Mouse (Mus musculus): ENCODE measurements around the gene 4930579F01Rik. TPM values are rescaled to one million over a fixed set of nuclear protein-coding genes. Genes with fewer than 3 reads are reported as not detected.

Gene 4930579F01Rik
- polyA plus RNA-seq, 1 experiment = not detected

DNA sequence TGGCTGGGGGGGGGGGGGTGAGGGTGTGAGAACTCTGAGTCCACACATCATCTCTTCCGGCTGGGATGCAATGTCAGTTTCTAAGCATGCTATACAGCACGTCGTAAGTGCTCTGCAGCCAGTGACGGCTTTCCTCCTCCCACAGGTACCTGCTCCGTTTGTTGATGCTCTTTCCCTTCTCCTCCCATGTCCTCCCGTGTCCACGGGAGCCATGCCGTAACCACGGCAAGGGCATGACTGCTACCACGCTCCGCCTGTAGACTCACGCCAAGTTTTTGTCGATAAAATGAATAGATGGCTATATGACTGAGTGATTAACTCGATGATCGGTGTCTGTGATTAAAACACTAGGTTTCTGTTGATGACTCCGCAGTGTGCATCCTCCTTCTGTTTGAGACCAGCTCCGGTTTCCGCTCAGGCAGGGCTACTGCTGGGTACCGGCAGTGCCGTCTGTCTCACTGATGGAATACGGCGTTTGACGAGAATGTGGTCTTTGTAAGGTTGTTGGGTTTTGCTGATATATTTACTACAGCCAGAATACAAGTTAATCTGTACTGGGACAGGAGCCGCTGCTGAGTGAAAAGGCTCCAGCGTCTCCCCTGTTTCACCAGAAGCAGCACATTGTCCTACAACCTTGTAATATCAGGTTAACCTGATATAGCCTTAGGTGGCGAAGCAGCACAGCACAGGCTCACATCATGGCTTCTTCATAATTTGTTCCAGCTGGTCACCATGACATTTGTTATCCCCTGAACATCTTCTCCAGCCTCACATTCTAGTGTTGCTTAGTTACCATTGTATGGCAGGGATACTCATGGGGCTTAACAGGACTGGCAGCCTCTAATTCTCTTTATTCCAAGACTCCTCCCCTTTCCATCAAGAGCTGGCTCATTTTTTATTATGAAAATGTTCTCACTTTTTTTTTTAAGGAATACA lies 7.4 kb downstream of the 4930579F01Rik start:
- 90% methylated on average over 26 of the region's 26 CpGs for WGBS
- no peaks in the 10 kb centered on the region for H3K4me1 ChIP-seq (ENCODE audit: control insufficient read depth, insufficient read depth, low read length)
- H3K4me3 ChIP-seq (replicated peaks; ENCODE audit: control insufficient read depth, low read depth, low read length) = no peak overlapping the region
- TF ChIP-seq POLR2A (IDR thresholded peaks at IDR 0.05; ENCODE audit: borderline replicate concordance, control insufficient read depth, low read depth, low read length) (no peak), CTCF (IDR thresholded peaks at IDR 0.05; ENCODE audit: control insufficient read depth, insufficient read depth, low read length) (no peak)
- no peak overlapping the region for H3K27ac ChIP-seq (ENCODE audit: control insufficient read depth, insufficient read depth, low read depth, low read length, poor library complexity)

DNA sequence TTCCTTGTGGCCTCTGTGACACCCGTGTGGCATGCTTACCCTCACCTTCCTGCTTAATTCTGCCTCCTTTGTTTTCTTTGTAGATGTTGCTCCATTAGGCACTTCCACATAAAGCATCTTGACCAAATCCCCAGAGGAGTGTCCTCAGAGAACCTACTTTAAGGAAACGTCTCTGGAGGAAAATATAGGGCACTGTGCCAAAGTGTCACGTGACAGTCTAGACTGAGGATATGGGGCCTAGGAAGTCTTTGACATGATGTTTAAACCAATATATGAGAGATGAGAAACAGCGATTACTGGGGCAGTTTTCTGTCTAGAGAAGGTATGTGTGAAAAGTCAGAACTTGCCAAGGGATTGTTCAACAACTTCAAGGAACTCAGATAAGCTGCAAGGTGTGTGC lies 8.3 kb downstream of the 4930579F01Rik start:
- H3K27ac ChIP-seq (ENCODE audit: control insufficient read depth, insufficient read depth, low read depth, low read length, poor library complexity) = no peak overlapping the region
- TF ChIP-seq POLR2A (IDR thresholded peaks at IDR 0.05; ENCODE audit: borderline replicate concordance, control insufficient read depth, low read depth, low read length) = no peak
- no peak for TF ChIP-seq CTCF (IDR thresholded peaks at IDR 0.05; ENCODE audit: control insufficient read depth, insufficient read depth, low read length)
- H3K4me3 ChIP-seq (replicated peaks; ENCODE audit: control insufficient read depth, low read depth, low read length) = no peak overlapping the region
- H3K4me1 ChIP-seq (ENCODE audit: control insufficient read depth, insufficient read depth, low read length) = no peaks in the 10 kb centered on the region
- 57% methylated on average over 4 of the region's 4 CpGs for WGBS

DNA sequence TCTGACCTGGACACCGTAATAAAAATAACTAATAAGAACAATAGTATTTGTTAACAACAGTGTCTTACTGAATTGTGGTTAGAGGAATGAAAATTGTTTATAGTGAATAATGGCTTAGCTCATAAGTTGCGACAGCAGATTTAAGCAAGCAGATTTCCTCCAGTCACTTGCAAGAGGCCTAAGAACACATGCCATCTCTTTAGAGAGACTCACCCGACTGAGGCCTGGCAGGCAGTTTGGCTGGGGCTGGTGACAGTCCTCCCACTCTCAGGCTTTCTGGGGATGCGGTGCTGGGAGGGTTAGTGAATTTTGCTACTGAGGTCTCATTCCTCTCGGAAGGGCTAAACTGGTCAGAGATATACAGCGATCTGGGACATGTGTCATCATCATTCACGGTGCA lies 10.3 kb downstream of the 4930579F01Rik start:
- WGBS = 79% methylated on average over 7 of the region's 7 CpGs
- TF ChIP-seq CTCF (IDR thresholded peaks at IDR 0.05; ENCODE audit: control insufficient read depth, insufficient read depth, low read length) = no peak
- TF ChIP-seq POLR2A (IDR thresholded peaks at IDR 0.05; ENCODE audit: borderline replicate concordance, control insufficient read depth, low read depth, low read length) = no peak
- Histone ChIP-seq H3K4me3 (replicated peaks; ENCODE audit: control insufficient read depth, low read depth, low read length) (no peak overlapping the region), H3K27ac (ENCODE audit: control insufficient read depth, insufficient read depth, low read depth, low read length, poor library complexity) (no peak overlapping the region), H3K4me1 (ENCODE audit: control insufficient read depth, insufficient read depth, low read length) (no peaks in the 10 kb centered on the region)

DNA sequence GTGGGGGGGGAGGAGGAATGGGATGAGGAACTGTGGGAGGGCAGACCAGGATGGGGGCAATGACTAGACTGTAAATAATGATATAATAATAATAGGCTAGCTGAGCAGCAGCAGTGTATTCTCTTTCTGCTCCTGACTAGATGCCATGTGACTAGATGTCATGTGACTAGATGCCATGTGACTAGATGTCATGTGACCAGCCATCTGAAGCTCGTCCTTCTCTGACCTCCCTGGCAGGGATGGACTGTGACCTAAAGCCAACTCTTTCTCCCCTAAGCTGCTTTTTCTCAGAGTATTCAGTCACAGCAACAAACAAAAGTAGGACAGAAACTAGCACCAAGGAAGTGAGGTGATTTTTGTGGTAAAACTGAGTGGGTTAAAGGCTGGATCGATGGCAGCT lies 11.6 kb downstream of the 4930579F01Rik start:
- 74% methylated on average over 2 of the region's 2 CpGs for WGBS
- Histone ChIP-seq H3K27ac (ENCODE audit: control insufficient read depth, insufficient read depth, low read depth, low read length, poor library complexity) (no peak overlapping the region), H3K4me3 (replicated peaks; ENCODE audit: control insufficient read depth, low read depth, low read length) (no peak overlapping the region), H3K4me1 (ENCODE audit: control insufficient read depth, insufficient read depth, low read length) (no peaks in the 10 kb centered on the region)
- TF ChIP-seq CTCF (IDR thresholded peaks at IDR 0.05; ENCODE audit: control insufficient read depth, insufficient read depth, low read length) = no peak
- no peak for TF ChIP-seq POLR2A (IDR thresholded peaks at IDR 0.05; ENCODE audit: borderline replicate concordance, control insufficient read depth, low read depth, low read length)

DNA sequence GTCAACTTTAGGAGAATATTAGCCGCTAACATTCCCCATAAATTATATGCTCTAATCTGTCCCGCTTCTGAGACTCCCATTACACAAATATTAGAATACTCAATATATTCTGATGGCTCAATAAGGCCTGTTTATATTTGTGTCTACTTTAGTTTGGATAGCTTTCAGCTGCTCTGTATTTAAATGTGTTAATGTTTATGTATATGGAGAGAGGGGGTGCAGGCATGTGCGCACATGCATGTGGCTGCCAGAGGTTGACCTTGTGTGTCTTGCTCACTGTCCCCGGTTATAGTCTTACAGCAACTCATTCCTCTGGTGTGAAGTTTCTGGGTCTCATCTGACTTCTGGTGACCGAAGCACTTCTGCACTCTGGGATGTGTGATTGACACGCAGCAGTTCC lies 18.1 kb downstream of the 4930579F01Rik start:
- WGBS = 84% methylated on average over 6 of the region's 6 CpGs
- H3K27ac ChIP-seq (ENCODE audit: control insufficient read depth, insufficient read depth, low read depth, low read length, poor library complexity) = no peak overlapping the region
- TF ChIP-seq POLR2A (IDR thresholded peaks at IDR 0.05; ENCODE audit: borderline replicate concordance, control insufficient read depth, low read depth, low read length) = no peak
- no peaks in the 10 kb centered on the region for H3K4me1 ChIP-seq (ENCODE audit: control insufficient read depth, insufficient read depth, low read length)
- no peak overlapping the region for H3K4me3 ChIP-seq (replicated peaks; ENCODE audit: control insufficient read depth, low read depth, low read length)

DNA sequence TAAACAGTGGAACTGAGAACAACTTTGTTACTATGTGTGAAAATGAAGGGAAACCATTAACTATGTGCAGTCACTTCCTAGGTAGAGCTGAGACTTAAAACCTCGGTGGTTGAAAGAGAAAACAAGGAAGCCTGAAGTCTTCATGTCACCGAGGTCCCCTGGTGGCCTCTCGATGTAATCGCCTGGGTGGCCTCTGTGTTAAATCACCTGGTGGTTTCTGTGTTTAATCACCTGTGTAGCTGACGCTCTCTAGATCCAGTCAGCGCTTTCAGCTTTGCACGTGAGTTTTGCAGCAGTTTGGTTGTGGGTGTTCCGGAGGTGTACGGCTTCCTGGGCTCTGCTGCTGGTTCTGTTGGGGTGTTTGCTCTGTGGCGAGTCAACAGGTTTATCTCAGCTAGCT lies 20.3 kb downstream of the 4930579F01Rik start:
- Histone ChIP-seq H3K27ac (ENCODE audit: control insufficient read depth, insufficient read depth, low read depth, low read length, poor library complexity) (no peak overlapping the region), H3K4me3 (replicated peaks; ENCODE audit: control insufficient read depth, low read depth, low read length) (no peak overlapping the region), H3K4me1 (ENCODE audit: control insufficient read depth, insufficient read depth, low read length) (no peaks in the 10 kb centered on the region)
- 83% methylated on average over 10 of the region's 10 CpGs for WGBS
- TF ChIP-seq CTCF (IDR thresholded peaks at IDR 0.05; ENCODE audit: control insufficient read depth, insufficient read depth, low read length) (no peak), POLR2A (IDR thresholded peaks at IDR 0.05; ENCODE audit: borderline replicate concordance, control insufficient read depth, low read depth, low read length) (no peak)

DNA sequence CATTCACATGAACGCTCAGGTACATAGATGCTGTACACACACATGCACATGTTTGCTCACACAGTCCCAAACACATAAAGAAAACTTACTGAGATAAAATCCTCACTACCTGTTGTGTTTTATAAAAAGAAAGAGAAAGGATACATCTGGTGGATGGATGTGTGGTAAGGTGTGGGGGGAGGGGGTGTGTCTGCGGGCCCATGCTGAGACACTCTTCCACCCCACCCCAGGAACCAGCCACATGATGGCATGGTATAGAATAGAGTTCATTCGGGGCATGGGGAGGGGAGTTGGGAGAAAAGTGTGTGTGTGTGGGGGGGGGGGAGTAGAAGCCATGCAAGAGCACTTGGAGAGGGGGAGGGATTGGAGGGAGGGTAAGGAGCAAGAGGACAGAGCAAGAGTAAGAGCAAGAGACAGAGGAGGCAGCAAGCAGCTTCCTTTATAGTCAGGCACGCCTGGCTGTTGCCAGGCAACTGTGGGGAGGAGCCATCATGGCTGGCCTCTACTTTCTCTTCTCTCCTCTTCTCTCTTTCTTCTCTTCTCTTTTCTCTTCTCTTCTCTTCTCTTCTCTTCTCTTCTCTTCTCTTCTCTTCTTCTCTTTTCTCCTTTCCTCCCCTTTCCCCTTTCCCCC lies 31.0 kb downstream of the 4930579F01Rik start:
- TF ChIP-seq CTCF (IDR thresholded peaks at IDR 0.05; ENCODE audit: control insufficient read depth, insufficient read depth, low read length) = no peak
- no peak for TF ChIP-seq POLR2A (IDR thresholded peaks at IDR 0.05; ENCODE audit: borderline replicate concordance, control insufficient read depth, low read depth, low read length)
- Histone ChIP-seq H3K27ac (ENCODE audit: control insufficient read depth, insufficient read depth, low read depth, low read length, poor library complexity) (no peak overlapping the region), H3K4me3 (replicated peaks; ENCODE audit: control insufficient read depth, low read depth, low read length) (no peak overlapping the region), H3K4me1 (ENCODE audit: control insufficient read depth, insufficient read depth, low read length) (no peaks in the 10 kb centered on the region)
- 52% methylated on average over 4 of the region's 4 CpGs for WGBS

DNA sequence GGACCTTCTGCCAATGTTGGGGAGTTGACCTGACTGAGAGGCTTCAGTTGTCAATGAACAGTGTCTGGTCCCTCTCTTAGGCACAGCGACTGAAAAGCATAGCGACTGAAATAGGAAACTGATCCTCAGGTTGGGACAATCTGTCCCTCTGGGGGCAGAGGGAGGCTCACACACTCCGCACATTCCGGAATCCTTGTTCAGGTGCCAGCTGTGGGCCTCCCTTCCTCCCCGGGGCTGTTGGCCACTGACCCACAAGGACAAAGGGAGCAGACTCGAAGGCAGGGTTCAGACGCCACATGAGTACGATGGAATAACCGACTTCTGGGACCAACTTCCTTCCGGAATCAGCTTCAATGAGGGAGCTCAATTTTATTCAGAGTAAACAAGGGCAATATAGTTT lies 32.0 kb downstream of the 4930579F01Rik start:
- H3K27ac ChIP-seq (ENCODE audit: control insufficient read depth, insufficient read depth, low read depth, low read length, poor library complexity) = no peak overlapping the region; the same call in 1 of the 2 replicates

More for the DNA sequence above, 32.0 kb downstream of the 4930579F01Rik start:
- H3K4me1 ChIP-seq (ENCODE audit: control insufficient read depth, insufficient read depth, low read length) = no peaks in the 10 kb centered on the region; the same call in 1 of the 2 replicates
- WGBS = 83% methylated on average over 10 of the region's 10 CpGs
- TF ChIP-seq POLR2A (IDR thresholded peaks at IDR 0.05; ENCODE audit: borderline replicate concordance, control insufficient read depth, low read depth, low read length) (no peak), CTCF (IDR thresholded peaks at IDR 0.05; ENCODE audit: control insufficient read depth, insufficient read depth, low read length) (no peak)
- H3K4me3 ChIP-seq (replicated peaks; ENCODE audit: control insufficient read depth, low read depth, low read length) = no peak overlapping the region

Measured in bone marrow, adult 2 months (tissue).